Comparison of ENCODE assay signal across 7 mouse cellular contexts in the genomic region with DNA sequence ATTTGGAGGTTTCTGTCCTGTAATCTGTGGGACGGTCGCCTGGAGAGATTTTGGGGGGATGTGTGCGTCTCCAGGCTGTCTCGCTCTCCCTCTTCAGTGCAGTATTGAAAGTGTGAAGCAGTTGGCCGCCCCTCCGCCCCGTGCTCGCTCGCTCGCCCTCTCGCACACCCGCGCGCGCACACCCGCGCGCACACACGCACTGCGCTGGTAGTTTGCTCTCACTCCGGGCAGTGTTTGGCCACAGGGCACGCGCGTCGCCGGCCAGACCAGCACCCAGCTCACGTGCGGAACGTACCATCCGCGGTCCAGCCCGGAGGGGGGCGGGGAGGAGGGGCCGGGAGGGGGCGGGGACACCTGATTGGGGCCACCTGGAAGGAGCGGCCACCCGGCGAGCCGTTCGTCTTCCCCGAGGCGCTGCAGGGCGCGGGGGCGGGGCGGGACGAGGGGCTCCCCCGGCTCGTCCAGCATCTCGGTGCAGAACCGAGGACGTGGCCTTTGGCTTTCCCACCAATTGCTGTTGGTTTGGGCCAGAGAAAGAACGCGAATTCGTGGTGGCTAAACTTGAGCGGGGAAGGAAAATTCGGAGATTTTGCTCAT. TPM values are rescaled to one million over a fixed set of nuclear protein-coding genes. Genes with fewer than 3 reads are reported as not detected.
DNase-seq lines count a peak whose midpoint lies in the region; ATAC-seq lines count a peak whose summit lies in the region.

TSS of gene Bhlhe41 (minus strand) at position 270 of the 597 bp plus-strand sequence.

- intact Hi-C loops in left cerebral cortex, postnatal 36 days (cut with DNase I) = loop anchor here (1.0 to 5.0 kb wide), 2 partner anchors 10 to 132 kb away; no protein-coding TSS in a partner anchor

- no peaks in the 10 kb centered on the region for H3K9me3 ChIP-seq in intestine, embryonic 14.5 days (ENCODE audit: control insufficient read depth, low read length)
- no peaks in the 10 kb centered on the region for H3K9me3 ChIP-seq in midbrain, embryonic 10.5 days (replicated peaks)

- H3K27me3 ChIP-seq in intestine, embryonic 14.5 days (replicated peaks; ENCODE audit: control insufficient read depth, insufficient read depth, low read length) = peaks cover 50% of the 10 kb centered on the region
- H3K27me3 ChIP-seq in midbrain, embryonic 10.5 days (ENCODE audit: low read depth, poor library complexity, severe bottlenecking) = peaks cover 94% of the 10 kb centered on the region

- peak; percentile 93 for DNase-seq in adrenal gland, adult 2 months
- peak; percentile 82 for DNase-seq in embryo, embryonic 10 days (ENCODE audit: low spot score)
- DNase-seq in gastrocnemius, postnatal 25 days = peak; percentile 84
- peak; percentile 78 for DNase-seq in intestine, embryonic 14.5 days (ENCODE audit: low spot score)
- DNase-seq in left cerebral cortex, postnatal 36 days (ENCODE audit: low spot score in 2 of 2) = peak; percentile 83 to 84
- peak; percentile 85 for DNase-seq in midbrain, embryonic 10.5 days (ENCODE audit: low spot score)
- DNase-seq in right cerebral cortex, postnatal 4 days = peak; percentile 68

- H3K9ac ChIP-seq in intestine, embryonic 14.5 days (ENCODE audit: low read length) = peak within 1 kb of the TSS; percentile 46

- H3K27ac ChIP-seq in intestine, embryonic 14.5 days (ENCODE audit: low read depth) = no peak within 1 kb of the TSS
- H3K27ac ChIP-seq in midbrain, embryonic 10.5 days (replicated peaks) = peak within 1 kb of the TSS; percentile 78

- WGBS in intestine, embryonic 14.5 days = under 1% methylated on average over 55 of the region's 57 CpGs
- under 1% methylated on average over 57 of the region's 57 CpGs for WGBS in midbrain, embryonic 10.5 days

- peak within 1 kb of the TSS; percentile 82 for H3K4me2 ChIP-seq in intestine, embryonic 14.5 days (ENCODE audit: low read length)

- peaks cover 22% of the 10 kb centered on the region; the same call in 1 of the 2 replicates for H3K4me1 ChIP-seq in intestine, embryonic 14.5 days (replicated peaks; ENCODE audit: control insufficient read depth, insufficient read depth, low read length)
- peaks cover 48% of the 10 kb centered on the region for H3K4me1 ChIP-seq in midbrain, embryonic 10.5 days

- H3K4me3 ChIP-seq in intestine, embryonic 14.5 days (ENCODE audit: low read depth, low read length) = peak within 1 kb of the TSS; percentile 53
- H3K4me3 ChIP-seq in midbrain, embryonic 10.5 days = peak within 1 kb of the TSS; percentile 66

- H3K36me3 ChIP-seq in intestine, embryonic 14.5 days (ENCODE audit: control insufficient read depth, insufficient read depth, low read length) = no peaks in the 10 kb centered on the region
- no peaks in the 10 kb centered on the region for H3K36me3 ChIP-seq in midbrain, embryonic 10.5 days

- peak; percentile 44 for ATAC-seq in intestine, embryonic 14.5 days (replicated peaks; ENCODE audit: low FRiP score, low TSS enrichment, low read depth)

RNA-seq across cellular contexts. Expression of gene Bhlhe41, which starts in this region (rescaled TPM):
- total RNA-seq in adrenal gland, adult 2 months (2021) = 10 to 100 TPM in 1 of 2 experiments, 1 to 10 TPM in 1; 8.4 to 28.2 TPM
- polyA plus RNA-seq in adrenal gland, adult 2 months (2012; rRNA removed) = 21.5 and 26.5 TPM in 2 replicates
- 10 to 100 TPM; 21.1 to 40.6 TPM for total RNA-seq in gastrocnemius, postnatal 25 days (2021)
- 1.1 and 1.3 TPM in 2 replicates for polyA plus RNA-seq in intestine, embryonic 14.5 days (2014; fragmentation: Nextera tagmentation; extraction: Ambion mirVana)
- 10 to 100 TPM; 31.8 to 33.9 TPM for total RNA-seq in left cerebral cortex, postnatal 36 days (2021)
- polyA plus RNA-seq in midbrain, embryonic 10.5 days (2016; fragmentation: Nextera tagmentation; extraction: Ambion mirVana) = 1.7 and 2.3 TPM in 2 replicates
